Mouse (Mus musculus) thymus, adult 2 months (tissue): ENCODE data around the gene Arhgap45.

ENCODE experiments used
- CTCF ChIP-seq: fragments of 200-500 bp; IDR thresholded peaks from 2 replicates; pipeline ENCODE4 v1.5.1; 2012; ENCODE audit warnings: mild to moderate bottlenecking, control low read depth, low read length, moderate library complexity, borderline replicate concordance; ENCODE audit not compliant: control insufficient read depth, poor library complexity, insufficient read depth; ENCODE audit errors: extremely low read depth
- POLR2A ChIP-seq: fragments of 200-500 bp; IDR thresholded peaks from 2 replicates; pipeline ENCODE4 v1.6.1; 2012; ENCODE audit warnings: mild to moderate bottlenecking, low read length, control low read depth, moderate library complexity; ENCODE audit not compliant: control insufficient read depth, poor library complexity, insufficient read depth; ENCODE audit errors: extremely low read depth

GRCm38 (mm10) chr10:79989272-79989786 lies 27.1 kb upstream of the Arhgap45 start:
- TF ChIP-seq CTCF (no peak), POLR2A (no peak)
